Mouse (Mus musculus): Measurements from ENCODE around the gene Olig3. TPM values are rescaled to one million over a fixed set of nuclear protein-coding genes. Genes with fewer than 3 reads are reported as not detected.

Gene Olig3
- polyA plus RNA-seq, 1 experiment from 2014 or later = 1.6 TPM

DNA sequence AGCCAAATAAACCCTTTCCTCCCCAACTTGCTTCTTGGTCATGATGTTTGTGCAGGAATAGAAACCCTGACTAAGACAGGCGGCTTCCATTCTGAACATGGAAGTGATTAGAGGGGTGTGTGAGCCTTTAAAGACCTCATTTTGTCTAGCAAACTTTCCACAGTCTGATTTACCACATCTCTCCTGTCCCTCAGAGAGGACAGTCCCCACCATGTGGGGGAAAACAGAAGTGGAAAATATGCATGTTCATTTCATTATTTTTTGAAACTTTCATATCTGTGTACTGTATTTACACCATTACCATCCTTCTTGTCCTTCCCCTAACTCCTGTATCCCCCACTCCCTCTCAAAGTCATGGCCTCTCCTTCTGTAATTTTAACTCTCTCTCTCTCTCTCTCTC lies 49.6 kb downstream of the Olig3 start:
- H3K4me1 ChIP-seq (replicated peaks; ENCODE audit: control insufficient read depth, insufficient read depth, low read length) = no peaks in the 10 kb centered on the region
- H3K27me3 ChIP-seq (replicated peaks; ENCODE audit: control insufficient read depth, insufficient read depth, low read length) = no peaks in the 10 kb centered on the region
- no peak overlapping the region for H3K9ac ChIP-seq (replicated peaks; ENCODE audit: low read depth, low read length)
- H3K36me3 ChIP-seq (ENCODE audit: control insufficient read depth, insufficient read depth) = no peaks in the 10 kb centered on the region
- no peak overlapping the region for H3K4me3 ChIP-seq (replicated peaks; ENCODE audit: low read length)
- H3K4me2 ChIP-seq (ENCODE audit: low read length) = no peak overlapping the region
- H3K9me3 ChIP-seq (ENCODE audit: control insufficient read depth, low read length) = no peaks in the 10 kb centered on the region
- 89% methylated on average over 1 of the region's 1 CpGs for WGBS
- no peak overlapping the region for H3K27ac ChIP-seq (ENCODE audit: low read length)
- no peak for ATAC-seq

GRCm38 (mm10) chr10:19407168-19407567 lies 50.8 kb downstream of the Olig3 start:
- no peak for ATAC-seq
- H3K36me3 ChIP-seq (ENCODE audit: control insufficient read depth, insufficient read depth) = no peaks in the 10 kb centered on the region
- WGBS = 89% methylated on average over 3 of the region's 3 CpGs

More at GRCm38 (mm10) chr10:19407168-19407567, 50.8 kb downstream of the Olig3 start:
- Histone ChIP-seq H3K4me2 (ENCODE audit: low read length) (no peak overlapping the region), H3K4me1 (replicated peaks; ENCODE audit: control insufficient read depth, insufficient read depth, low read length) (no peaks in the 10 kb centered on the region), H3K27me3 (replicated peaks; ENCODE audit: control insufficient read depth, insufficient read depth, low read length) (no peaks in the 10 kb centered on the region), H3K4me3 (replicated peaks; ENCODE audit: low read length) (no peak overlapping the region), H3K9me3 (ENCODE audit: control insufficient read depth, low read length) (no peaks in the 10 kb centered on the region), H3K9ac (replicated peaks; ENCODE audit: low read depth, low read length) (no peak overlapping the region), H3K27ac (ENCODE audit: low read length) (no peak overlapping the region)

Other genes with a start within 250 kb of the Olig3 start
- 16.8 and 19.7 TPM in 2 replicates for gene Ifngr1, start 235.4 kb downstream of the Olig3 start, polyA plus RNA-seq (2015; fragmentation: Nextera tagmentation; extraction: Ambion mirVana)

All from forebrain, embryonic 16.5 days (tissue).